Mouse (Mus musculus) heart, embryonic 16.5 days (tissue): ENCODE data around the gene Dzip1l. TPM values are rescaled to one million over a fixed set of nuclear protein-coding genes. Genes with fewer than 3 reads are reported as not detected.

ENCODE experiments used
- polyA plus RNA-seq: library from polyadenylated mRNA; unstranded; fragments of >200 nt; fragmentation: Nextera tagmentation; extraction: Ambion mirVana; gene quantifications from 2 replicates; pipeline ENCODE4 v1.2.1, GENCODE M21; 2015

Dzip1l gene
- polyA plus RNA-seq, 1 experiment from 2014 or later = 13.5 TPM

Other genes starting within 250 kb of the Dzip1l start
- 15.0 and 15.1 TPM in 2 replicates for gene Mras, start 192.1 kb upstream of the Dzip1l start, polyA plus RNA-seq
- gene Nme9, start 178.0 kb upstream of the Dzip1l start, polyA plus RNA-seq = 1.0 and 1.3 TPM in 2 replicates
- gene Armc8, start 60.6 kb upstream of the Dzip1l start, polyA plus RNA-seq = 21.1 and 21.4 TPM in 2 replicates
- gene Dbr1, start 53.7 kb upstream of the Dzip1l start, polyA plus RNA-seq = 16.2 and 17.2 TPM in 2 replicates
- not detected in 2 replicates for gene A4gnt, start 17.0 kb upstream of the Dzip1l start, polyA plus RNA-seq
- 2.8 and 33.7 TPM in 2 replicates for gene Cldn18, start 87.8 kb downstream of the Dzip1l start, polyA plus RNA-seq
- gene Sox14, start 246.7 kb downstream of the Dzip1l start, polyA plus RNA-seq = 0.07 TPM in 1 of 2 replicates, not detected in the other